Mouse (Mus musculus) hindbrain, embryonic 14.5 days (tissue): Measurements from ENCODE around the gene Tmem88b. TPM values are rescaled to one million over a fixed set of nuclear protein-coding genes. Genes with fewer than 3 reads are reported as not detected.
"Not testable (repeated sequence)": the region's sequence is repeated elsewhere in the genome, so short reads cannot be mapped to it uniquely, and the experiment has no call there.

Experiments used
- ATAC-seq: fragments of 200-750 bp; cut with Nextera tagmentation; 2 replicates; pipeline ENCODE4 v1.8.0; 2017; ENCODE audit warnings: moderate number of reproducible peaks, mild to moderate bottlenecking, moderate TSS enrichment, moderate library complexity; ENCODE audit not compliant: low FRiP score
- DNase-seq: peaks from one replicate; pipeline ENCODE4 v3.0.0-alpha.2; 2015; ENCODE audit warnings: low spot score
- H3K27ac ChIP-seq: fragments of 300-500 bp; sonication (generic); 2 replicates; pipeline ENCODE4 v1.5.1; 2014; ENCODE audit warnings: mild to moderate bottlenecking, moderate library complexity
- H3K27me3 ChIP-seq: fragments of 300-500 bp; sonication (generic); 2 replicates; pipeline ENCODE4 v1.6.1; 2014; ENCODE audit warnings: mild to moderate bottlenecking, low read length, mixed read lengths; ENCODE audit not compliant: control insufficient read depth, insufficient read depth
- H3K36me3 ChIP-seq: fragments of 300-500 bp; sonication (generic); replicated peaks from 2 replicates; pipeline ENCODE4 v1.6.1; 2014; ENCODE audit not compliant: control insufficient read depth, insufficient read depth
- H3K4me1 ChIP-seq: fragments of 300-500 bp; sonication (generic); replicated peaks from 2 replicates; pipeline ENCODE4 v1.6.1; 2014; ENCODE audit warnings: antibody characterized with exemption, low read length, mixed read lengths; ENCODE audit not compliant: control insufficient read depth, insufficient read depth
- H3K4me2 ChIP-seq: fragments of 300-500 bp; sonication (generic); replicated peaks from 2 replicates; pipeline ENCODE4 v1.6.1; 2014; ENCODE audit warnings: mild to moderate bottlenecking, moderate library complexity
- H3K4me3 ChIP-seq: fragments of 300-500 bp; sonication (generic); replicated peaks from 2 replicates; pipeline ENCODE4 v1.5.1; 2014; ENCODE audit warnings: mild to moderate bottlenecking, low read length
- H3K9ac ChIP-seq: fragments of 300-500 bp; sonication (generic); 2 replicates; pipeline ENCODE4 v1.6.1; 2014
- H3K9me3 ChIP-seq: fragments of 300-500 bp; sonication (generic); 2 replicates; pipeline ENCODE4 v1.6.1; 2016; ENCODE audit warnings: low read length; ENCODE audit not compliant: control insufficient read depth
- WGBS: fragments of 180-500 bp; shearing (Covaris S2); extraction: QIAGEN DNeasy Blood & Tissue Kit; methylation state at CpG from one replicate; pipeline ENCODE4 v1.1.7; 2014; 5-methylcytosine and 5-hydroxymethylcytosine counted together
- polyA plus RNA-seq: library from polyadenylated mRNA; unstranded; fragments of >200 nt; fragmentation: Nextera tagmentation; extraction: Ambion mirVana; gene quantifications from 2 replicates; pipeline ENCODE4 v1.2.1, GENCODE M21; 2014

Tmem88b gene
- polyA plus RNA-seq, 1 experiment from 2014 or later, result 0.84 TPM

- DNase-seq (no peak), ATAC-seq (no peak)
- no peak overlapping the region for H3K27ac ChIP-seq
- no peaks in the 10 kb centered on the region for H3K4me1 ChIP-seq
- no peak overlapping the region for H3K9ac ChIP-seq
- 91% methylated on average over 17 of the region's 17 CpGs for WGBS
- H3K4me3 ChIP-seq, result no peak overlapping the region
- H3K27me3 ChIP-seq, result no peaks in the 10 kb centered on the region
- no peaks in the 10 kb centered on the region for H3K9me3 ChIP-seq
- H3K36me3 ChIP-seq, result peaks cover 95% of the 10 kb centered on the region
- H3K4me2 ChIP-seq, result no peak overlapping the region
Measured at GRCm38 (mm10) chr4:155746575-155747490, 38.8 kb downstream of the Tmem88b start.

- Histone ChIP-seq H3K9me3 (no peaks in the 10 kb centered on the region), H3K9ac (no peak overlapping the region), H3K4me2 (no peak overlapping the region), H3K27me3 (no peaks in the 10 kb centered on the region), H3K36me3 (peaks cover 95% of the 10 kb centered on the region), H3K4me1 (no peaks in the 10 kb centered on the region), H3K4me3 (no peak overlapping the region), H3K27ac (no peak overlapping the region)
- DNase-seq, result no peak
- no peak for ATAC-seq
- 92% methylated on average over 8 of the region's 8 CpGs for WGBS
Measured at GRCm38 (mm10) chr4:155746036-155746548, 39.6 kb downstream of the Tmem88b start.

GRCm38 (mm10) chr4:155745136-155745535 is 40.5 kb downstream of the Tmem88b start:
- H3K27me3 ChIP-seq, result no peaks in the 10 kb centered on the region
- no peak for ATAC-seq
- 95% methylated on average over 5 of the region's 5 CpGs for WGBS

GRCm38 (mm10) chr4:155744474-155744873 is 41.2 kb downstream of the Tmem88b start:
- no peaks in the 10 kb centered on the region for H3K27me3 ChIP-seq
- WGBS, result 97% methylated on average over 8 of the region's 8 CpGs

More at GRCm38 (mm10) chr4:155745136-155745535, 40.5 kb downstream of the Tmem88b start:
- no peak overlapping the region for H3K4me2 ChIP-seq
- no peak overlapping the region for H3K4me3 ChIP-seq
- no peak for DNase-seq
- H3K36me3 ChIP-seq, result peaks cover 95% of the 10 kb centered on the region
- H3K4me1 ChIP-seq, result no peaks in the 10 kb centered on the region
- no peaks in the 10 kb centered on the region for H3K9me3 ChIP-seq
- H3K9ac ChIP-seq, result no peak overlapping the region
- H3K27ac ChIP-seq, result no peak overlapping the region

GRCm38 (mm10) chr4:155742684-155743083 is 43.0 kb downstream of the Tmem88b start:
- Histone ChIP-seq H3K4me1 (no peaks in the 10 kb centered on the region), H3K36me3 (peaks cover 90% of the 10 kb centered on the region), H3K27me3 (no peaks in the 10 kb centered on the region), H3K27ac (no peak overlapping the region), H3K4me2 (no peak overlapping the region), H3K9ac (no peak overlapping the region), H3K9me3 (no peaks in the 10 kb centered on the region), H3K4me3 (no peak overlapping the region)
- ATAC-seq, result no peak
- DNase-seq, result no peak
- WGBS, result 93% methylated on average over 5 of the region's 5 CpGs

More at GRCm38 (mm10) chr4:155744474-155744873, 41.2 kb downstream of the Tmem88b start:
- Histone ChIP-seq H3K27ac (no peak overlapping the region), H3K9ac (no peak overlapping the region), H3K36me3 (peaks cover 95% of the 10 kb centered on the region), H3K4me1 (no peaks in the 10 kb centered on the region), H3K4me3 (no peak overlapping the region), H3K4me2 (no peak overlapping the region), H3K9me3 (no peaks in the 10 kb centered on the region)
- no peak for ATAC-seq
- DNase-seq, result no peak

GRCm38 (mm10) chr4:155740681-155741080 is 45.0 kb downstream of the Tmem88b start:
- H3K36me3 ChIP-seq, result peaks cover 85% of the 10 kb centered on the region
- peaks cover 14% of the 10 kb centered on the region for H3K4me1 ChIP-seq
- H3K9me3 ChIP-seq, H3K4me2 ChIP-seq, ATAC-seq, H3K27me3 ChIP-seq, H3K27ac ChIP-seq, DNase-seq, H3K9ac ChIP-seq, H3K4me3 ChIP-seq: not testable (repeated sequence)
- 89% methylated on average over 10 of the region's 10 CpGs for WGBS

- H3K27ac ChIP-seq, result no peak overlapping the region
- 78% methylated on average over 37 of the region's 37 CpGs for WGBS
- H3K4me2 ChIP-seq, result no peak overlapping the region
- peaks cover 16% of the 10 kb centered on the region for H3K4me1 ChIP-seq
- peaks cover 80% of the 10 kb centered on the region for H3K36me3 ChIP-seq
- no peak overlapping the region for H3K4me3 ChIP-seq
- no peaks in the 10 kb centered on the region for H3K27me3 ChIP-seq
- H3K9me3 ChIP-seq, result no peaks in the 10 kb centered on the region
- ATAC-seq, result peak; percentile 21
- DNase-seq, result no peak
- no peak overlapping the region for H3K9ac ChIP-seq
Measured at GRCm38 (mm10) chr4:155739741-155740636, 45.7 kb downstream of the Tmem88b start.

GRCm38 (mm10) chr4:155739152-155739551 is 46.5 kb downstream of the Tmem88b start:
- no peak overlapping the region for H3K4me3 ChIP-seq
- no peak overlapping the region for H3K27ac ChIP-seq
- H3K4me1 ChIP-seq, result peaks cover 16% of the 10 kb centered on the region
- H3K27me3 ChIP-seq, result no peaks in the 10 kb centered on the region
- H3K9me3 ChIP-seq, result no peaks in the 10 kb centered on the region
- H3K4me2 ChIP-seq, result no peak overlapping the region
- WGBS, result 85% methylated on average over 6 of the region's 6 CpGs
- peaks cover 73% of the 10 kb centered on the region for H3K36me3 ChIP-seq
- no peak overlapping the region for H3K9ac ChIP-seq
- DNase-seq, result no peak
- ATAC-seq, result no peak

GRCm38 (mm10) chr4:155738262-155738661 is 47.4 kb downstream of the Tmem88b start:
- no peak overlapping the region for H3K27ac ChIP-seq
- H3K4me2 ChIP-seq, result no peak overlapping the region
- 72% methylated on average over 8 of the region's 8 CpGs for WGBS
- no peak overlapping the region for H3K4me3 ChIP-seq
- H3K27me3 ChIP-seq, result no peaks in the 10 kb centered on the region
- peaks cover 64% of the 10 kb centered on the region for H3K36me3 ChIP-seq
- DNase-seq (no peak), ATAC-seq (no peak)
- H3K4me1 ChIP-seq, result peaks cover 24% of the 10 kb centered on the region
- H3K9me3 ChIP-seq, result no peaks in the 10 kb centered on the region
- H3K9ac ChIP-seq, result no peak overlapping the region
